Mouse (Mus musculus) G1E (cell line): ENCODE measurements at regions not wholly inside any gene's neighbourhood (a gene's known extent, or its start where the extent isn't known, plus 50 kb on each side); places are given as distances from the start of the nearest gene placed in this dataset.

Source experiments
- CTCF ChIP-seq: IDR thresholded peaks from 2 replicates; pipeline ENCODE4 v1.5.1; 2012; ENCODE audit warnings: low read depth, low read length, inconsistent platforms, mixed read lengths
- GATA1 ChIP-seq: IDR thresholded peaks from 2 replicates; pipeline ENCODE4 v1.6.1; 2012; ENCODE audit warnings: borderline replicate concordance, low read length, inconsistent platforms, mixed read lengths
- GATA2 ChIP-seq: IDR thresholded peaks from 2 replicates; pipeline ENCODE4 v1.6.1; 2012; ENCODE audit warnings: low read depth, low read length, inconsistent platforms, borderline replicate concordance
- POLR2AphosphoS5 ChIP-seq: IDR thresholded peaks from 2 replicates; pipeline ENCODE4 v1.6.1; 2012; ENCODE audit warnings: low read depth, low read length, inconsistent platforms; ENCODE audit not compliant: insufficient replicate concordance
- TAL1 ChIP-seq: conservative IDR thresholded peaks from 2 replicates; pipeline ENCODE4 v1.6.1; 2012; ENCODE audit warnings: low read depth, low read length, inconsistent platforms, mixed read lengths

DNA sequence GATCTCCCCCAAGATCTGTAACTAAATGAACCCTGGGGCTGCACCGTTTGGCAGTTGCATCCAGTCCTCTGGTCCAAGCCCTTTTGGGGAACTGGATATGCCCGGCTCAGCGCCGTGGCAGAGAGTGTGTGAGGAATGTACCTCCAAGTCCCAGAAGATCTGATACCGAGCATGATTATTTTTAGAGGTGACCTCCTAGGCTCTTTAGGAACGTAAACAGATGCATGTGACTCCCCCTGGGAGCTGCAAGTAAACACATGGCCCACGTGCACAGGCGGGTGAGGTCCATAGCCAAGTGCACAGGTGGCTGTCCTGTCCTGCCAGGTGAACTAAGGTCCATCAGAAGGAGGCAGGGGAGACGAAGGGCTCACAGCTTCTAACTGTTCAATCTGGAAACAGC lies 107.3 kb downstream of the Fam161a start:
- no peak for TF ChIP-seq CTCF
- no peak for TF ChIP-seq TAL1
- no peak for TF ChIP-seq GATA1
- TF ChIP-seq POLR2AphosphoS5, result no peak
- TF ChIP-seq GATA2, result no peak
